Mouse (Mus musculus): Measurements from ENCODE around the gene Scgb1b30.

DNA sequence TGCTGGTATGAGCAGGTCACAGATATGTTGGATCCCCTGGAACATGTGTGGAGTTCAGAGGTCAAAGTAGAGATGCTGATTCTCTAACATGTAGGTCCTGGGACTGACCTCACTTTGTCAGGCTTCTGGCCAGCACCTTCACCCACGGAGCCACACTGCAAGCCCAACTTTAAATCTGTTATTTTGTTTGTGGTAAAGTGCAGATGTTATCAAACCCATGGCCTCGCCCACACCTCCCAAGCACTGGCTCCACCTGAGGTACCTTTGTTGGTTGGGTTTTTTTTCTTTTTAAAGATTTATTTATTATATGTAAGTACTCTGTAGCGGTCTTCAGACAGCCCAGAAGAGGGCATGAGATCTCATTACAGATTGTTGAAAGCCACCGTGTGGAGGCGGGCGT is 44.3 kb downstream of the Scgb1b30 start:
- no peak for TF ChIP-seq CTCF (IDR thresholded peaks at IDR 0.05; ENCODE audit: low read depth, low read length)
- no peak for TF ChIP-seq POLR2A (IDR thresholded peaks at IDR 0.05; ENCODE audit: borderline replicate concordance, low read depth, low read length)
